Mouse (Mus musculus) left cerebral cortex, adult 9 months (tissue): ENCODE results near the gene Thra.

Source experiments
- DNase-seq, 2 experiments: peaks; one replicate each; pipeline ENCODE4 v3.0.0; 2022; ENCODE audit warnings: low spot score in 2 of 2

Gene Thra

GRCm38 (mm10) chr11:98764091-98764490 is 23.7 kb downstream of the Thra start:
- DNase-seq = no peak

GRCm38 (mm10) chr11:98764746-98765145 is 24.3 kb downstream of the Thra start:
- DNase-seq = no peak

- DNase-seq = peak in 1 of 2 experiments; percentile 19
Observed at GRCm38 (mm10) chr11:98765421-98766309, 25.2 kb downstream of the Thra start.

- no peak for DNase-seq
Observed at GRCm38 (mm10) chr11:98766346-98766745, 25.9 kb downstream of the Thra start.

- DNase-seq = no peak
Observed at GRCm38 (mm10) chr11:98766816-98767215, 26.4 kb downstream of the Thra start.

GRCm38 (mm10) chr11:98767276-98767675 is 26.8 kb downstream of the Thra start:
- peak in 1 of 2 experiments; percentile 73 for DNase-seq

- no peak for DNase-seq
Observed at GRCm38 (mm10) chr11:98767713-98768112, 27.3 kb downstream of the Thra start.

GRCm38 (mm10) chr11:98768127-98769006 is 27.9 kb downstream of the Thra start:
- DNase-seq = peak in 1 of 2 experiments; percentile 48

GRCm38 (mm10) chr11:98769007-98769954 is 28.8 kb downstream of the Thra start:
- no peak for DNase-seq

GRCm38 (mm10) chr11:98770096-98770975 is 29.9 kb downstream of the Thra start:
- peak in 1 of 2 experiments; percentile 82 for DNase-seq

GRCm38 (mm10) chr11:98771131-98771530 is 30.7 kb downstream of the Thra start:
- DNase-seq = no peak

- DNase-seq = no peak
Observed at GRCm38 (mm10) chr11:98771844-98772525, 31.5 kb downstream of the Thra start.

GRCm38 (mm10) chr11:98772667-98773171 is 32.3 kb downstream of the Thra start:
- DNase-seq = peak in 1 of 2 experiments; percentile 55

- DNase-seq = peak; percentile 100
Observed at GRCm38 (mm10) chr11:98773635-98774295, 33.3 kb downstream of the Thra start.

GRCm38 (mm10) chr11:98774582-98775347 is 34.3 kb downstream of the Thra start, which contains the start of gene Nr1d1:
TSS of gene Nr1d1 (minus strand) at chr11:98775333.
- DNase-seq = no peak

- peak; percentile 99 to 100 for DNase-seq
Observed at GRCm38 (mm10) chr11:98775348-98776051, 35.1 kb downstream of the Thra start.

- no peak for DNase-seq
Observed at GRCm38 (mm10) chr11:98776052-98776764, 35.8 kb downstream of the Thra start.
